Mouse (Mus musculus): ENCODE data around the gene Platr17. TPM values are rescaled to one million over a fixed set of nuclear protein-coding genes. Genes with fewer than 3 reads are reported as not detected.

Gene Platr17
- total and polyA plus RNA-seq, 3 experiments: not detected

- Histone ChIP-seq H3K9ac (ENCODE audit: control insufficient read depth, low read depth, low read length, poor library complexity, severe bottlenecking) (no peak overlapping the region), H3K27ac (ENCODE audit: control insufficient read depth, low read depth, low read length) (peak overlapping the region; percentile 44; the same call in 1 of the 2 replicates), H3K9me3 (replicated peaks; ENCODE audit: insufficient read depth, low read length) (no peaks in the 10 kb centered on the region), H3K79me2 (ENCODE audit: control insufficient read depth, insufficient read depth, low read length, poor library complexity) (peaks cover 24% of the 10 kb centered on the region), H3K27me3 (ENCODE audit: control insufficient read depth in 1 of 2, insufficient read depth in 2 of 2, low read length in 2 of 2) (no peaks in the 10 kb centered on the region), H3K4me1 (ENCODE audit: control insufficient read depth in 1 of 2, insufficient read depth in 2 of 2, low read length in 2 of 2) (peaks cover 2 to 24% of the 10 kb centered on the region in 2 experiments), H3K36me3 (ENCODE audit: control insufficient read depth in 1 of 2, insufficient read depth in 2 of 2, low read length in 2 of 2) (peaks cover 0 to 8% of the 10 kb centered on the region in 2 experiments; a peak in 2 of 4 replicates), H3K4me3 (ENCODE audit: control insufficient read depth in 1 of 2, insufficient read depth in 1 of 2, low read depth in 2 of 2, low read length in 2 of 2) (no peak overlapping the region)
- no peak for DNase-seq (ENCODE audit: low read depth, low spot score)
- TF ChIP-seq UBTF (IDR thresholded peaks at IDR 0.05; ENCODE audit: borderline replicate concordance, insufficient read depth, low read depth, low read length) (no peak), CTCF (IDR thresholded peaks at IDR 0.05 in 2 of 3, conservative IDR thresholded peaks at IDR 0.05 in 1 of 3; ENCODE audit: control insufficient read depth in 1 of 3, insufficient read depth in 1 of 3, low read depth in 2 of 3, low read length in 3 of 3, poor library complexity in 1 of 3, severe bottlenecking in 1 of 3) (peak in 2 of 3 experiments; percentile 9 to 37; a peak in 4 of 6 replicates), CHD2 (IDR thresholded peaks at IDR 0.05; ENCODE audit: low read length) (no peak), MYC (IDR thresholded peaks at IDR 0.05; ENCODE audit: low read depth, low read length) (no peak)
Observed at GRCm38 (mm10) chr17:33925406-33926116, 20.6 kb downstream of the Platr17 start.

- no peak for DNase-seq (ENCODE audit: low read depth, low spot score)
- Histone ChIP-seq H3K79me2 (ENCODE audit: control insufficient read depth, insufficient read depth, low read length, poor library complexity) (peaks cover 24% of the 10 kb centered on the region), H3K27ac (ENCODE audit: control insufficient read depth, low read depth, low read length) (no peak overlapping the region), H3K9me3 (replicated peaks; ENCODE audit: insufficient read depth, low read length) (no peaks in the 10 kb centered on the region), H3K27me3 (ENCODE audit: control insufficient read depth in 1 of 2, insufficient read depth in 2 of 2, low read length in 2 of 2) (no peaks in the 10 kb centered on the region), H3K9ac (ENCODE audit: control insufficient read depth, low read depth, low read length, poor library complexity, severe bottlenecking) (no peak overlapping the region), H3K4me1 (ENCODE audit: control insufficient read depth in 1 of 2, insufficient read depth in 2 of 2, low read length in 2 of 2) (peaks cover 2 to 25% of the 10 kb centered on the region in 2 experiments), H3K4me3 (ENCODE audit: control insufficient read depth in 1 of 2, insufficient read depth in 1 of 2, low read depth in 2 of 2, low read length in 2 of 2) (no peak overlapping the region), H3K36me3 (ENCODE audit: control insufficient read depth in 1 of 2, insufficient read depth in 2 of 2, low read length in 2 of 2) (peaks cover 0 to 8% of the 10 kb centered on the region in 2 experiments; a peak in 2 of 4 replicates)
- TF ChIP-seq POLR2AphosphoS2 (IDR thresholded peaks at IDR 0.05; ENCODE audit: low read length): no peak
- TF ChIP-seq TCF12 (IDR thresholded peaks at IDR 0.05; ENCODE audit: low read depth, low read length): no peak
- TF ChIP-seq TBP (IDR thresholded peaks at IDR 0.05; ENCODE audit: low read depth, low read length): no peak
- peak; percentile 26 to 51 (median 50); a peak in 5 of 6 replicates for TF ChIP-seq CTCF (IDR thresholded peaks at IDR 0.05 in 2 of 3, conservative IDR thresholded peaks at IDR 0.05 in 1 of 3; ENCODE audit: control insufficient read depth in 1 of 3, insufficient read depth in 1 of 3, low read depth in 2 of 3, low read length in 3 of 3, poor library complexity in 1 of 3, severe bottlenecking in 1 of 3)
- no peak for TF ChIP-seq E2F4 (IDR thresholded peaks at IDR 0.05; ENCODE audit: borderline replicate concordance, low read depth, low read length)
- no peak for TF ChIP-seq GABPA (IDR thresholded peaks at IDR 0.05; ENCODE audit: low read depth, low read length)
- peak; percentile 36 for TF ChIP-seq RAD21 (IDR thresholded peaks at IDR 0.05; ENCODE audit: low read depth, low read length)
- no peak for TF ChIP-seq USF2 (IDR thresholded peaks at IDR 0.05; ENCODE audit: borderline replicate concordance in 1 of 2, insufficient read depth in 1 of 2, low read depth in 1 of 2, low read length in 2 of 2)
- no peak for TF ChIP-seq TAL1 (IDR thresholded peaks at IDR 0.05; ENCODE audit: low read length)
- TF ChIP-seq ZMIZ1 (IDR thresholded peaks at IDR 0.05; ENCODE audit: low read depth, low read length): no peak
- TF ChIP-seq USF1 (IDR thresholded peaks at IDR 0.05; ENCODE audit: low read depth, low read length): no peak
- TF ChIP-seq ELF1 (IDR thresholded peaks at IDR 0.05; ENCODE audit: low read depth, low read length): no peak
- TF ChIP-seq KAT2A (conservative IDR thresholded peaks at IDR 0.05; ENCODE audit: low read depth, low read length): no peak
- peak in 1 of 2 experiments; percentile 23; a peak in 1 of 4 replicates for TF ChIP-seq POLR2A (IDR thresholded peaks at IDR 0.05; ENCODE audit: control insufficient read depth in 1 of 2, insufficient read depth in 1 of 2, low read depth in 1 of 2, low read length in 2 of 2, poor library complexity in 1 of 2)
- TF ChIP-seq CHD2 (IDR thresholded peaks at IDR 0.05; ENCODE audit: low read length): no peak
- no peak for TF ChIP-seq MAFK (IDR thresholded peaks at IDR 0.05; ENCODE audit: borderline replicate concordance, low read depth, low read length)
- no peak for TF ChIP-seq MEF2A (IDR thresholded peaks at IDR 0.05; ENCODE audit: extremely low read depth, insufficient replicate concordance, low read depth, low read length, poor library complexity, severe bottlenecking)
- TF ChIP-seq RCOR1 (IDR thresholded peaks at IDR 0.05; ENCODE audit: low read depth, low read length): no peak
- no peak for TF ChIP-seq ZC3H11A (IDR thresholded peaks at IDR 0.05; ENCODE audit: low read depth, low read length)
- no peak for TF ChIP-seq BHLHE40 (IDR thresholded peaks at IDR 0.05; ENCODE audit: borderline replicate concordance, low read depth, low read length)
- no peak for TF ChIP-seq EP300 (IDR thresholded peaks at IDR 0.05; ENCODE audit: low read depth in 1 of 2, low read length in 2 of 2)
- TF ChIP-seq ZNF384 (IDR thresholded peaks at IDR 0.05; ENCODE audit: low read depth, low read length): no peak
- 0 out of 2 replicates have a peak, but pooled peaks have one; percentile 25 for TF ChIP-seq SMC3 (IDR thresholded peaks at IDR 0.05; ENCODE audit: low read depth, low read length)
- TF ChIP-seq UBTF (IDR thresholded peaks at IDR 0.05; ENCODE audit: borderline replicate concordance, insufficient read depth, low read depth, low read length): no peak
- TF ChIP-seq CHD1 (IDR thresholded peaks at IDR 0.05; ENCODE audit: low read depth, low read length): no peak
- TF ChIP-seq MXI1 (IDR thresholded peaks at IDR 0.05; ENCODE audit: low read depth, low read length): no peak
Observed at GRCm38 (mm10) chr17:33926207-33926932, 21.4 kb downstream of the Platr17 start.
